Mouse (Mus musculus) hindbrain, embryonic 10.5 days (tissue): ENCODE data around the gene Myh3. TPM values are rescaled to one million over a fixed set of nuclear protein-coding genes. Genes with fewer than 3 reads are reported as not detected.
"Not testable (repeated sequence)": the region's sequence is repeated elsewhere in the genome, so short reads cannot be mapped to it uniquely, and the experiment has no call there.

ENCODE experiments used
- DNase-seq: peaks from one replicate; pipeline ENCODE4 v3.0.0-alpha.2; 2017; ENCODE audit warnings: low spot score
- H3K27ac ChIP-seq: fragments of 300-500 bp; sonication (generic); 2 replicates; pipeline ENCODE4 v1.5.1; 2016; ENCODE audit warnings: mild to moderate bottlenecking, moderate library complexity
- H3K27me3 ChIP-seq: fragments of 300-500 bp; sonication (generic); 2 replicates; pipeline ENCODE4 v1.6.1; 2016; ENCODE audit warnings: mild to moderate bottlenecking; ENCODE audit not compliant: poor library complexity, insufficient read depth, severe bottlenecking
- H3K36me3 ChIP-seq: fragments of 300-500 bp; sonication (generic); 2 replicates; pipeline ENCODE4 v1.6.1; 2016; ENCODE audit warnings: mild to moderate bottlenecking, moderate library complexity
- H3K4me1 ChIP-seq: fragments of 300-500 bp; sonication (generic); replicated peaks from 2 replicates; pipeline ENCODE4 v1.6.1; 2016; ENCODE audit warnings: mild to moderate bottlenecking
- H3K4me3 ChIP-seq: fragments of 300-500 bp; sonication (generic); 2 replicates; pipeline ENCODE4 v1.5.1; 2016; ENCODE audit warnings: mild to moderate bottlenecking, moderate library complexity
- H3K9me3 ChIP-seq: fragments of 300-500 bp; sonication (generic); 2 replicates; pipeline ENCODE4 v1.6.1; 2016; ENCODE audit warnings: mild to moderate bottlenecking, moderate library complexity
- WGBS: fragments of 180-500 bp; shearing (Covaris S2); methylation state at CpG from one replicate; pipeline ENCODE4 v1.1.7; 2016; 5-methylcytosine and 5-hydroxymethylcytosine counted together
- polyA plus RNA-seq: library from polyadenylated mRNA; unstranded; fragments of >200 nt; fragmentation: Nextera tagmentation; extraction: Ambion mirVana; gene quantifications from 2 replicates; pipeline ENCODE4 v1.2.1, GENCODE M21; 2016

Myh3 gene
- polyA plus RNA-seq, 1 experiment from 2014 or later: 0.69 TPM

DNA sequence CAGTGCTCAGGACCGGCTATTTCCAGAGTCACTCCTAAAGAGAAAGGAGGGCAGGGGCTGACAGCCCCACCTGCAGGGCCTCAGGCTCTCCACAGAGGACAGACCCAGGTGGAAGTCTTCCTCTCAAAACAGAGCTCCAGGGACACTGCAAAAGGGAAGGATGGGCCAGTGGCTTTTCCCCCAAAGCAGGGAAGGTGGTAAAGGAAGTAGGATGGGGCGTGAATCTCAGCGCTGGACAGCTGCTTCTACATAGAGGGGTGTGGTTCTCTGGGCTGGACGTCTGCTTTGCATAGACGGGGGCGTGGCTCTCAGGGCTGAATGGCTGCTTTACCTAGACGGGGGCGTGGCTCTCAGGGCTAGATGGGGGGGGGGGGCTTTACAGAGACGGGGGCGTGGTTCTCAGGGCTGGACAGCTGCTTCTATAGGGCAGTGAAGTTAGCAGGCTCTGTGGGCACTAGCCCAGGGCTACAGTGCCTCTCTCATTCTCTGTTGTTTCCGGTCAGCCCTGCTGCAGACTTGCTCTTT lies 3.1 kb downstream of the Myh3 start:
- Histone ChIP-seq H3K9me3 (no peaks in the 10 kb centered on the region), H3K4me1 (peaks cover 36% of the 10 kb centered on the region), H3K27ac (0 out of 2 replicates have a peak overlapping the region, but pooled peaks have one; percentile 67), H3K4me3 (peak overlapping the region; percentile 18; the same call in 1 of the 2 replicates), H3K36me3 (no peaks in the 10 kb centered on the region), H3K27me3 (peaks cover 27% of the 10 kb centered on the region)
- peak; percentile 85 for DNase-seq
- WGBS: 5% methylated on average over 11 of the region's 11 CpGs

- no peak for DNase-seq
- Histone ChIP-seq H3K36me3 (no peaks in the 10 kb centered on the region), H3K4me1 (peaks cover 36% of the 10 kb centered on the region), H3K9me3 (no peaks in the 10 kb centered on the region), H3K4me3 (no peak overlapping the region), H3K27ac (no peak overlapping the region), H3K27me3 (peaks cover 29% of the 10 kb centered on the region)
- 90% methylated on average over 7 of the region's 7 CpGs for WGBS
These were observed 4.1 kb downstream of the Myh3 start for GRCm38 (mm10) chr11:67082188-67082587.

- DNase-seq: no peak
- Histone ChIP-seq H3K27ac (no peak overlapping the region), H3K4me3 (no peak overlapping the region), H3K9me3 (no peaks in the 10 kb centered on the region), H3K36me3 (no peaks in the 10 kb centered on the region), H3K27me3 (peaks cover 31% of the 10 kb centered on the region), H3K4me1 (peaks cover 36% of the 10 kb centered on the region)
- 90% methylated on average over 13 of the region's 13 CpGs for WGBS
These were observed 4.7 kb downstream of the Myh3 start for GRCm38 (mm10) chr11:67082793-67083192.

- WGBS: 70% methylated on average over 6 of the region's 6 CpGs
- H3K27ac ChIP-seq: no peak overlapping the region
- no peak overlapping the region for H3K4me3 ChIP-seq
- H3K36me3 ChIP-seq: no peaks in the 10 kb centered on the region
- H3K9me3 ChIP-seq: no peaks in the 10 kb centered on the region
- no peak for DNase-seq
- H3K27me3 ChIP-seq: peaks cover 31% of the 10 kb centered on the region
- H3K4me1 ChIP-seq: peaks cover 36% of the 10 kb centered on the region
These were observed 5.1 kb downstream of the Myh3 start for GRCm38 (mm10) chr11:67083239-67083638.

GRCm38 (mm10) chr11:67083712-67084340 lies 5.7 kb downstream of the Myh3 start:
- no peak for DNase-seq
- WGBS: 38% methylated on average over 32 of the region's 32 CpGs

GRCm38 (mm10) chr11:67085489-67085888 lies 7.4 kb downstream of the Myh3 start:
- Histone ChIP-seq H3K27ac (no peak overlapping the region), H3K9me3 (no peaks in the 10 kb centered on the region), H3K4me1 (peaks cover 19% of the 10 kb centered on the region), H3K4me3 (no peak overlapping the region), H3K27me3 (peaks cover 34% of the 10 kb centered on the region), H3K36me3 (no peaks in the 10 kb centered on the region)
- WGBS: 6% methylated on average over 6 of the region's 6 CpGs
- peak; percentile 75 for DNase-seq

More at GRCm38 (mm10) chr11:67083712-67084340, 5.7 kb downstream of the Myh3 start:
- no peak overlapping the region for H3K27ac ChIP-seq
- H3K4me3 ChIP-seq: no peak overlapping the region
- H3K27me3 ChIP-seq: peaks cover 33% of the 10 kb centered on the region
- H3K9me3 ChIP-seq: no peaks in the 10 kb centered on the region
- H3K36me3 ChIP-seq: no peaks in the 10 kb centered on the region
- peaks cover 35% of the 10 kb centered on the region for H3K4me1 ChIP-seq

- WGBS: 63% methylated on average over 9 of the region's 9 CpGs
- peaks cover 8% of the 10 kb centered on the region for H3K4me1 ChIP-seq
- peaks cover 34% of the 10 kb centered on the region for H3K27me3 ChIP-seq
- no peak overlapping the region for H3K4me3 ChIP-seq
- no peaks in the 10 kb centered on the region for H3K36me3 ChIP-seq
- H3K27ac ChIP-seq: no peak overlapping the region
- DNase-seq: no peak
- no peaks in the 10 kb centered on the region for H3K9me3 ChIP-seq
These were observed 8.5 kb downstream of the Myh3 start for GRCm38 (mm10) chr11:67086467-67087164.

- H3K9me3 ChIP-seq: no peaks in the 10 kb centered on the region
- H3K4me3 ChIP-seq: no peak overlapping the region
- no peak overlapping the region for H3K27ac ChIP-seq
- peaks cover 2% of the 10 kb centered on the region; the same call in 1 of the 2 replicates for H3K4me1 ChIP-seq
- WGBS: 87% methylated on average over 12 of the region's 12 CpGs
- H3K27me3 ChIP-seq: peaks cover 34% of the 10 kb centered on the region
- DNase-seq: no peak
- no peaks in the 10 kb centered on the region for H3K36me3 ChIP-seq
These were observed 9.1 kb downstream of the Myh3 start for GRCm38 (mm10) chr11:67087225-67087624.

DNA sequence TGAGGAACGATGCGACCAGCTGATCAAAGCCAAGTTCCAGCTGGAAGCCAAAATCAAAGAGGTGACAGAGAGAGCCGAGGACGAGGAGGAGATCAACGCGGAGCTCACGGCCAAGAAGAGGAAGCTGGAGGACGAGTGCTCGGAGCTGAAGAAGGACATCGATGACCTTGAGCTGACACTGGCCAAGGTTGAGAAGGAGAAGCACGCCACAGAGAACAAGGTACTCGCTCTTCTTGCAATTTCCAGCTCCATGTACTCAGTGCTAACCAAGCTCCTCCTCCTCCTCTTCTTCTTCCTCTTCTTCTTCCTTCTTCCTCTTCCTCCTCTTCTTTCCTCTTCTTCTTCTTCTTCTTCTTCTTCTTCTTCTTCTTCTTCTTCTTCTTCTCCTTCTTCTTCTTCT lies 14.3 kb downstream of the Myh3 start:
- not testable (repeated sequence) for H3K36me3 ChIP-seq, H3K9me3 ChIP-seq, H3K27ac ChIP-seq, H3K4me3 ChIP-seq, DNase-seq, H3K27me3 ChIP-seq, H3K4me1 ChIP-seq
- 87% methylated on average over 12 of the region's 12 CpGs for WGBS

DNA sequence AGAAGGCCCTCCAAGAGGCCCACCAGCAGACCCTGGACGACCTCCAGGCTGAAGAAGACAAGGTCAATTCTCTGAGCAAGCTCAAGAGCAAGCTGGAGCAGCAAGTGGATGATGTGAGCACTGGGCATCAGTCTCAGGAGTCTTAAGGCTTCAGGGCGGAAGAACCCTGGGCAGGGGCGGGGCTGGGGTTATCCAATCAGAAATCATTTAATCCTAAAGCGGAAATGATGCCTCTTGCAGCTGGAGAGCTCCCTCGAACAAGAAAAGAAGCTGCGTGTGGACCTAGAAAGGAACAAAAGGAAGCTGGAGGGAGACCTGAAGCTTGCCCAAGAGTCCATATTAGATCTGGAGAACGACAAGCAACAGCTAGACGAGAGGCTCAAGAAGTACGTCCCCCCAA lies 15.1 kb downstream of the Myh3 start:
- no peaks in the 10 kb centered on the region for H3K9me3 ChIP-seq
- no peak overlapping the region for H3K27ac ChIP-seq
- H3K36me3 ChIP-seq: no peaks in the 10 kb centered on the region
- H3K4me3 ChIP-seq: no peak overlapping the region
- WGBS: 82% methylated on average over 9 of the region's 9 CpGs
- no peak for DNase-seq
- peaks cover 9% of the 10 kb centered on the region; the same call in 1 of the 2 replicates for H3K27me3 ChIP-seq
- no peaks in the 10 kb centered on the region for H3K4me1 ChIP-seq

GRCm38 (mm10) chr11:67093652-67094051 lies 15.6 kb downstream of the Myh3 start:
- H3K9me3 ChIP-seq: no peaks in the 10 kb centered on the region
- 97% methylated on average over 5 of the region's 5 CpGs for WGBS
- no peak overlapping the region for H3K4me3 ChIP-seq
- H3K36me3 ChIP-seq: no peaks in the 10 kb centered on the region
- no peak overlapping the region for H3K27ac ChIP-seq
- no peak for DNase-seq
- peaks cover 8% of the 10 kb centered on the region; the same call in 1 of the 2 replicates for H3K27me3 ChIP-seq
- no peaks in the 10 kb centered on the region for H3K4me1 ChIP-seq

- Histone ChIP-seq H3K27me3 (peaks cover 10% of the 10 kb centered on the region), H3K27ac (no peak overlapping the region), H3K4me1 (no peaks in the 10 kb centered on the region), H3K36me3 (no peaks in the 10 kb centered on the region), H3K4me3 (no peak overlapping the region), H3K9me3 (no peaks in the 10 kb centered on the region)
- 78% methylated on average over 29 of the region's 29 CpGs for WGBS
- no peak for DNase-seq
These were observed 16.4 kb downstream of the Myh3 start for GRCm38 (mm10) chr11:67094470-67094869.

DNA sequence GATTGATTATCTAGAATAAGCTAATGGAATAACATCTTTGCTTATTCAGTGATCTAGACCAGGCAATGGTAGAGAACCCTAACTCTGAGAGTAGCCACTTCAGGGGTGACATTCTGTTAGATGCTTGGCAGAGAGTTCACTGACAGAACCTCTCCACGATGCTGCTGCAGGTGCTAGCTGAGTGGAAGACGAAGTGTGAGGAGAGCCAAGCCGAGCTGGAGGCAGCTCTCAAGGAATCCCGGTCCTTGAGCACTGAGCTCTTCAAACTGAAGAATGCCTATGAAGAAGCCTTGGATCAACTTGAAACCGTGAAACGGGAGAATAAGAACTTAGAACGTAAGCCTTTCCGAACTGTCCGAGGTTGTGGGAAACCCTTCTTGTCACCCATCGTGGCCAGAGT lies 19.6 kb downstream of the Myh3 start:
- DNase-seq: no peak
- 93% methylated on average over 10 of the region's 10 CpGs for WGBS
- Histone ChIP-seq H3K36me3 (no peaks in the 10 kb centered on the region), H3K4me3 (no peak overlapping the region), H3K9me3 (no peaks in the 10 kb centered on the region), H3K4me1 (no peaks in the 10 kb centered on the region), H3K27ac (no peak overlapping the region), H3K27me3 (peaks cover 17% of the 10 kb centered on the region)
